Mouse (Mus musculus): Measurements from ENCODE around the gene Zfp446. TPM values are rescaled to one million over a fixed set of nuclear protein-coding genes. Genes with fewer than 3 reads are reported as not detected.
A peak's percentile ranks its signal among the peaks of the same experiment; 100 is the strongest.
"Not testable (repeated sequence)": the region's sequence is repeated elsewhere in the genome, so short reads cannot be mapped to it uniquely, and the experiment has no call there.

Gene Zfp446
- 1 to 10 TPM; 7.1 to 7.7 TPM for total RNA-seq (2021)
- long read RNA-seq, partial matches to known transcripts, result 1 of 7 reads
- long read RNA-seq, other reads (novel, unspliced or antisense), result 6 of 7 reads

- DNase-seq (ENCODE audit: low spot score in 2 of 2), result peak; percentile 97 to 98
These were observed at the start of gene Zfp446 for GRCm38 (mm10) chr7:12977682-12978389. Gene Zfp446, plus strand, starts transcription at chr7:12977848.

- DNase-seq (ENCODE audit: low spot score in 2 of 2), result no peak
These were observed 44.0 kb upstream of the Zfp446 start for GRCm38 (mm10) chr7:12933615-12934140.

- no peak for DNase-seq (ENCODE audit: low spot score in 2 of 2)
These were observed 42.8 kb upstream of the Zfp446 start for GRCm38 (mm10) chr7:12934808-12935207.

GRCm38 (mm10) chr7:12937254-12937803, 40.3 kb upstream of the Zfp446 start:
- DNase-seq (ENCODE audit: low spot score in 2 of 2), result not testable (repeated sequence)

- no peak for DNase-seq (ENCODE audit: low spot score in 2 of 2)
These were observed 37.0 kb upstream of the Zfp446 start for GRCm38 (mm10) chr7:12940599-12940998.

- no peak for DNase-seq (ENCODE audit: low spot score in 2 of 2)
These were observed 34.2 kb upstream of the Zfp446 start for GRCm38 (mm10) chr7:12943488-12943887.

- DNase-seq (ENCODE audit: low spot score in 2 of 2), result peak; percentile 84 to 89
These were observed 28.4 kb upstream of the Zfp446 start for GRCm38 (mm10) chr7:12949032-12949871.

- DNase-seq (ENCODE audit: low spot score in 2 of 2), result no peak
These were observed 27.8 kb upstream of the Zfp446 start for GRCm38 (mm10) chr7:12949872-12950229.

GRCm38 (mm10) chr7:12954896-12955295, 22.8 kb upstream of the Zfp446 start:
- no peak for DNase-seq (ENCODE audit: low spot score in 2 of 2)

GRCm38 (mm10) chr7:12957511-12957910, 20.1 kb upstream of the Zfp446 start:
- DNase-seq (ENCODE audit: low spot score in 2 of 2), result no peak

GRCm38 (mm10) chr7:12958948-12959347, 18.7 kb upstream of the Zfp446 start:
- DNase-seq (ENCODE audit: low spot score in 2 of 2), result no peak

- DNase-seq (ENCODE audit: low spot score in 2 of 2), result no peak
These were observed 17.9 kb upstream of the Zfp446 start for GRCm38 (mm10) chr7:12959718-12960117.

- peak; percentile 46 to 52 for DNase-seq (ENCODE audit: low spot score in 2 of 2)
These were observed 16.0 kb upstream of the Zfp446 start for GRCm38 (mm10) chr7:12961511-12962141.

- peak; percentile 85 to 89 for DNase-seq (ENCODE audit: low spot score in 2 of 2)
These were observed 12.0 kb upstream of the Zfp446 start, which contains the start of gene Zfp324 for GRCm38 (mm10) chr7:12965678-12966091. Gene Zfp324, plus strand, starts transcription at chr7:12965838.

GRCm38 (mm10) chr7:12966104-12966845, 11.4 kb upstream of the Zfp446 start:
- peak in 1 of 2 experiments; percentile 67 for DNase-seq (ENCODE audit: low spot score in 2 of 2)

- no peak for DNase-seq (ENCODE audit: low spot score in 2 of 2)
These were observed 6.7 kb upstream of the Zfp446 start for GRCm38 (mm10) chr7:12970906-12971305.

GRCm38 (mm10) chr7:12978931-12979722, 1.5 kb downstream of the Zfp446 start:
- DNase-seq (ENCODE audit: low spot score in 2 of 2), result no peak

GRCm38 (mm10) chr7:12979776-12980175, 2.1 kb downstream of the Zfp446 start:
- no peak for DNase-seq (ENCODE audit: low spot score in 2 of 2)

GRCm38 (mm10) chr7:12980291-12980690, 2.6 kb downstream of the Zfp446 start:
- no peak for DNase-seq (ENCODE audit: low spot score in 2 of 2)

GRCm38 (mm10) chr7:12985724-12986123, 8.1 kb downstream of the Zfp446 start:
- DNase-seq (ENCODE audit: low spot score in 2 of 2), result no peak

Measured in layer of hippocampus, postnatal 10 days (tissue).